Mouse (Mus musculus) cortical plate, adult 2 months (tissue): ENCODE results near the gene Clcn7.

Experiments used
- CTCF ChIP-seq: fragments of 200-500 bp; IDR thresholded peaks from 2 replicates; pipeline ENCODE4 v1.5.1; 2011; ENCODE audit warnings: mild to moderate bottlenecking, control low read depth, low read length; ENCODE audit not compliant: insufficient read depth; ENCODE audit errors: extremely low read depth
- POLR2A ChIP-seq: fragments of 200-500 bp; IDR thresholded peaks from 2 replicates; pipeline ENCODE4 v1.6.1; 2011; ENCODE audit warnings: mild to moderate bottlenecking, low read length, control low read depth; ENCODE audit not compliant: insufficient read depth; ENCODE audit errors: extremely low read depth

DNA sequence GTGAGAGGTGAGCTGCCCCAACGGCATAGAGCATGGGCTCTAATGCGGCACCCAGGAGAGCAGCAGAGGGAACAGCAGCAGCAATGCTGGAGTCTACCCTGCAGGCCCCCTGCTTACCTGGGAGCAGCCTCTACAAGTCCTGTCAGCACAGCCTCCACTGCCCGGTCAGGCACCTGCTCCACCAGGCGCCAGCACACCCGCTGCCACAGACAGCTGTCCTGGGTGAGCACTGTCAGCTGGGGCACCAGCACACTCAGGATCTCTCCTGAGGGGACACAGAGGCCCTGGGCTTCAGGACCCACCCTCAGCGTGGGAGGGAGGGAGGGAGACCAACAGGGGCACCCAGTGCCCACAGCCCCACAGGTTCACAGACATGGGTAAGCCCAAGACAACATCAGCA is 22.6 kb upstream of the Clcn7 start:
- TF ChIP-seq POLR2A = no peak
- no peak for TF ChIP-seq CTCF
